Mouse (Mus musculus) cerebellum, adult 2 months (tissue): ENCODE data around the gene Kat2b.
"Not testable (repeated sequence)": the region's sequence is repeated elsewhere in the genome, so short reads cannot be mapped to it uniquely, and the experiment has no call there.

Experiments used
- CTCF ChIP-seq: fragments of 200-500 bp; IDR thresholded peaks from 2 replicates; pipeline ENCODE4 v1.5.1; 2011; ENCODE audit warnings: low read depth, mild to moderate bottlenecking, control low read depth, low read length, moderate library complexity, borderline replicate concordance; ENCODE audit not compliant: insufficient read depth
- POLR2A ChIP-seq: fragments of 200-500 bp; IDR thresholded peaks from 2 replicates; pipeline ENCODE4 v1.6.1; 2011; ENCODE audit warnings: low read length, control low read depth, borderline replicate concordance; ENCODE audit not compliant: insufficient read depth

DNA sequence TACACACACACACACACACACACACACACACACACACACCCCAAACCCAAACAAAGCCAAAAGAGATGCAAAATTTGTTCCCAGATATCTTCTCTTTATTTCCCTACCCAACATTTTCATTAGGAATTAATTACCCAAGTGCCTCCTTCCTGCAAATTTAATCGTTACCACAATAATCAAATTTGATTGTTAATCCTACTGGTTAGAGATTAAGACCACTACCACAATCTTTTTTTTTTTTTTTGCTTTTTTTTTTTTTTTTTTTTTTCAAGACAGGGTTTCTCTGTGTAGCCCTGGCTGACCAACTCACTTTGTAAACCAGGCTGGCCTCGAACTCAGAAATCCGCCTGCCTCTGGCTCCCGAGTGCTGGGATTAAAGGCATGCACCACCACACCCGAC, 4.3 kb downstream of the Kat2b start:
- not testable (repeated sequence) for TF ChIP-seq CTCF, POLR2A
